Mouse (Mus musculus): Measurements from ENCODE around the gene Prl3c1. TPM values are rescaled to one million over a fixed set of nuclear protein-coding genes. Genes with fewer than 3 reads are reported as not detected.

The Prl3c1 gene
- not detected in 2 replicates for polyA plus RNA-seq (2012; ENCODE audit: low replicate concordance)

GRCm38 (mm10) chr13:27196359-27196758 is at the start of gene Prl3c1:
Gene Prl3c1, plus strand, starts transcription at chr13:27196659.

GRCm38 (mm10) chr13:27156490-27156889 is 40.0 kb upstream of the Prl3c1 start, which contains the start of gene Prl3d3:
Gene Prl3d3, plus strand, starts transcription at chr13:27156790.

GRCm38 (mm10) chr13:27241547-27241946 is 45.1 kb downstream of the Prl3c1 start, which contains the start of gene Prl3b1:
Gene Prl3b1, plus strand, starts transcription at chr13:27241847.

Other genes starting within 250 kb of the Prl3c1 start
- gene Prl, start 139.1 kb upstream of the Prl3c1 start, polyA plus RNA-seq (2012; ENCODE audit: low replicate concordance), result not detected in 2 replicates
- not detected in 2 replicates for gene Prl3d1, start 102.5 kb upstream of the Prl3c1 start, polyA plus RNA-seq (2012; ENCODE audit: low replicate concordance)
- not detected in 2 replicates for gene Prl3d2, start 75.0 kb upstream of the Prl3c1 start, polyA plus RNA-seq (2012; ENCODE audit: low replicate concordance)
- not detected in 2 replicates for gene Prl3d3, start 39.9 kb upstream of the Prl3c1 start, polyA plus RNA-seq (2012; ENCODE audit: low replicate concordance)
- not detected in 2 replicates for gene Prl3b1, start 45.2 kb downstream of the Prl3c1 start, polyA plus RNA-seq (2012; ENCODE audit: low replicate concordance)
- gene Prl3a1, start 62.8 kb downstream of the Prl3c1 start, polyA plus RNA-seq (2012; ENCODE audit: low replicate concordance), result not detected in 2 replicates
- gene Prl6a1, start 116.0 kb downstream of the Prl3c1 start, polyA plus RNA-seq (2012; ENCODE audit: low replicate concordance), result not detected in 2 replicates
- gene Prl8a2, start 149.0 kb downstream of the Prl3c1 start, polyA plus RNA-seq (2012; ENCODE audit: low replicate concordance), result not detected in 2 replicates
- not detected in 2 replicates for gene Prl2b1, start 194.2 kb downstream of the Prl3c1 start, polyA plus RNA-seq (2012; ENCODE audit: low replicate concordance)
- not detected in 2 replicates for gene Prl8a6, start 242.0 kb downstream of the Prl3c1 start, polyA plus RNA-seq (2012; ENCODE audit: low replicate concordance)

Measured in hematopoietic multipotent progenitor cell, adult 10-12 weeks (in vitro differentiated cells).